Mouse (Mus musculus): Measurements from ENCODE around the gene Gm16181.
A peak's percentile ranks its signal among the peaks of the same experiment; 100 is the strongest.
"Not testable (repeated sequence)": the region's sequence is repeated elsewhere in the genome, so short reads cannot be mapped to it uniquely, and the experiment has no call there.

The Gm16181 gene

GRCm38 (mm10) chr17:35232659-35233058 lies 12.0 kb downstream of the Gm16181 start:
- DNase-seq (ENCODE audit: low spot score in 2 of 2) = no peak

- no peak for DNase-seq (ENCODE audit: low spot score in 2 of 2)
Measured at GRCm38 (mm10) chr17:35233114-35233980, 12.7 kb downstream of the Gm16181 start, which contains the start of gene Atp6v1g2. Gene Atp6v1g2 (plus strand): TSS chr17:35233660.

GRCm38 (mm10) chr17:35234090-35234489 lies 13.5 kb downstream of the Gm16181 start:
- DNase-seq (ENCODE audit: low spot score in 2 of 2) = not testable (repeated sequence)

GRCm38 (mm10) chr17:35234903-35235302 lies 14.3 kb downstream of the Gm16181 start:
- peak in 1 of 2 experiments; percentile 43 for DNase-seq (ENCODE audit: low spot score in 2 of 2)

DNA sequence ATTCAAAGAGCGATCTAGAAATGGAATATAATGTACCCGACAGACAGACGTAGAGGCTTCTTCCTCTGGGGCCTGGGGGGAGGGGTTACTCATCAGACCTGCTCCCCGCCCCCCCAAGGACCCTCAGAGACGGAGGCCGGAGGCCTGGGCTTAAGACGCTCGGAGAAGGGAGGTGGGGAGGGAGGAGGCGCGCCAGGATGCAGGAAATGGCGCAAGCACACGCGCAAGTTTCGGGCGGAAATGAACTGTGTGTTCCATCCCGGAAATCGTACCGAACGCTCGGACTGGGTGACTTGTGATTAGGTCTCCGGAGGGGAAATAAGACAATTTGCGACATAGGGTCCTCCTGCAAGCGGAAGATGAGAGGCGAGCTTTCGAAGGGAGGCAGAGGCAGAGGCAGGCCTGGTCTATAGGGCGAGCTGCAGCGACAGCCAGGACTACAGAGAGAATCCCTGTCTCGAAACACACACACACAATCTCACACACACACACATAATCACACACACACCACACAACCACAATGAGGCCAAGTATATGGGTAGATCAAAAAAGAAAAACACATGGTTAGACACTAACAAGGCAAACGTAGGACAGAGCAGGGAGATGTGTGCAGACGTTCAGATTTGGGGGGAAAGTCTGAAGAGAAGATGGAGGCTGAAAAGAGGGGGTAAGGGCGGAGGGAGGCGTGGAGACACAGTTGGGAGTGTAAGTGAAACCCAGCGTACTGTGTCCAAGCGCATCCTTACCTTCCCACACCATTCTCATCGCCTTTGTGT lies 15.2 kb downstream of the Gm16181 start, which contains the start of gene Nfkbil1:
TSS of gene Nfkbil1 (minus strand) at position 179 of the 776 bp plus-strand sequence.
- peak; percentile 88 to 90 for DNase-seq (ENCODE audit: low spot score in 2 of 2)

DNA sequence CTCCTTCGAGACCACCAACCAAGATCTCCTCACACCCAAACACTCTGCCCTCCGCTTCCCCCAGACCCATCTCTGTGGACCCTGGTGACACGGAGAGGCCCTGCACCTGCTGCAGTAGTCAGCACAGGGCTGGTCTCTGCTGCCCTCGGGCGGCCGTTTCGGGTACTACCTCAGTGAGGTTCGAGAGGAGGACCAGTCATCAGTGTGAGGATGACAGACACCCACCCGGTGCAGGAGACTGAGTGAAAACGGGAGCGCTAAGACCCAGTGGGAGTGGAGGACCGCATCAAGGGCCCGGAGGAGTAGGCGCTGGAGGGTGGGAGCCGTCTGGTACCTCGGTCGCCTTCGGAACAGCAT lies 15.7 kb downstream of the Gm16181 start:
- peak; percentile 87 to 98 for DNase-seq (ENCODE audit: low spot score in 2 of 2)

DNA sequence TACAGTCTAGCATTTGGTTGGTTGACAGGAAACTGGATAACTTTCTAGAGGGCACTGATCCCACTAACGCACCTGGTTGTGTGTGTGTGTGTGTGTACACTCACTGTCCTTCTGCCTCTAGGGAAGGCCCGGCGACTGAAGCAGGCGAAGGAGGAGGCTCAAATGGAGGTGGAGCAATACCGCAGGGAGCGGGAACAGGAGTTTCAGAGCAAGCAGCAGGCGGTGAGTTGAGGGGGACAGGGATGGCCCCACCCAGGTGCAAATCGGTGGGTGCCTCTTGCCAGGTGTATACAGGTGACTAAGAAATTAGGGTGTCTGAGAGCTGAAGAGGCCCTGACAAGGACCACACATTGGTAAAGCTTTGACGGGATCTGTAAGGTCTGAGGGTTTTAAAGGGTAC lies 16.4 kb downstream of the Gm16181 start:
- DNase-seq (ENCODE audit: low spot score in 2 of 2) = no peak

DNA sequence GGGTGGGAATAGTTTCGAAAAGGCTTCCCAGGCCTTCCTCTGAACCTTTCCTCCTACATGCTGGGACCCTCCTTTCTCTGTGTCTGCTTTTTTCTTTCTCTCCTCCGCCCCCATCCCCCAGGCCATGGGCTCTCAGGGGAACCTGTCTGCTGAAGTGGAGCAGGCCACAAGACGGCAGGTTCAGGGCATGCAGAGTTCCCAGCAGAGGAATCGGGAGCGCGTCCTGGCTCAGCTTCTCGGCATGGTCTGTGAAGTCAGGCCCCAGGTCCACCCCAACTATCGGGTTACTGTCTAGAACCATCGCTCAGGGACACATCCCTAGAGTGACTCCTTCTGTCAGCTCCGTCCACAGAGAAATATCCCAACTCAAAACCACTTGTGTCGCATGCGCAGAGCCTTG lies 16.9 kb downstream of the Gm16181 start:
- no peak for DNase-seq (ENCODE audit: low spot score in 2 of 2)

DNA sequence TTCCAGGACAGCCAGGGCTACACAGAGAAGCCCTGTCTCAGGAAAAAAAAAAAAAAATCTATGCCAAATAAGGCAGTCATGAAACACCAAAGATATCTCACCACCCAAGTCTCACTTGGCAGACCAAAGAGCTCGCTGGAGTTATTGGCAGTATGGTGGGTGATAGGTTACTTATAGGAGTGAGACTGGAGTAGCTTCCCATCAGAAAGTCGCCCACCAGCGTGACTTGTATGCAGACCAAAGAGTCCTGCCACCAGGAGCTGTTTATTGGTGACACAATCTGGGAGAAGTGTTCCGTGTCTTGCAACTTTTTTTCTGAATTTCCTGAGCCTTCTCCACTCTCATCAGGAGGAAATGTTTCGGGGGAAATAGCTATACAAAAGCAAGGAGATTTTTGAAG lies 19.1 kb downstream of the Gm16181 start:
- no peak for DNase-seq (ENCODE audit: low spot score in 2 of 2)

DNA sequence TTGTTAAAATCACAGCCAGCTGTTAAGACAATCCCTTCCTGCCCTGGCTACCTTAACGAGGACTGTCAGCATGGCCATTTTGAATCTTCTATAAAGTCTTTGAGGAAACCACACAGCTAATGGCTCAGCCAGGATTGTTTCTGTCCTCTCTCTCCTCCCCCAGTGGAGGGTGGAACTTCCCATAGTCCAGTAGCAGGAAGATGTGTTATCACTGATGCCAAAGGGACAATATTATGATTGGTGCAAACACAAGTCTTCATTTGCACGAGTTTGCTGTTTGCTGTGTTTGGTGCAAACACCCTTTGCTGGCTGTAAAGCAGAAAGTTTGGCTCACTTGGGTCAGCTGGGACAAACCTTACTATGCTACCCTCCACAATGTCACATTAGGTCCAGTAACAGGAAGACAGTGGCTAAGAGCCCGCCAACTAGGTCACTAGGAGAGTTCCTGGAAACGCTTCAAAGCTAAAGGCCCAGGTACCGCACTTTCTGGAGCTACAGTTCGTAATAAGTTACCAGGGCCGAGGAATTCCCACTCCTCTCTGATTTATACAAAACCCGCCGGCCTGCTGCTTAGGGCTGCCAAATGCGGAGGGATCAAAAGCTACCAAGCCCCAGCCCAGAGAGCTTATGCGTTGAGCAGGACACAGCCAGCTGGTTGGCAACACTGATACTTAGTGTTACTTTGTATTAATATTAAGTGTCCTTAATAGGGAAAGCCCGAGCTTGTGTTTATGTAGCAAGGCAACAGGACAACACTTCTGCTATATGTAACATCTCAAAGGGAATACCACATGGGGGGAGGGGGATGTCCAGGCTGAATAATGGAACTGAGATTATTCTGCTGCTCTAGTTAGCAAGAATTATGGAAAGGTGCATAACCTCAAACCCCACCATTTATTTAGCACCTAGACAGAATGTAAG lies 20.0 kb downstream of the Gm16181 start:
- no peak for DNase-seq (ENCODE audit: low spot score in 2 of 2)

- DNase-seq (ENCODE audit: low spot score in 2 of 2) = peak; percentile 95 to 97
Measured at GRCm38 (mm10) chr17:35241305-35242014, 20.8 kb downstream of the Gm16181 start, which contains the start of gene Ddx39b. Gene Ddx39b (plus strand): TSS chr17:35241746.

DNA sequence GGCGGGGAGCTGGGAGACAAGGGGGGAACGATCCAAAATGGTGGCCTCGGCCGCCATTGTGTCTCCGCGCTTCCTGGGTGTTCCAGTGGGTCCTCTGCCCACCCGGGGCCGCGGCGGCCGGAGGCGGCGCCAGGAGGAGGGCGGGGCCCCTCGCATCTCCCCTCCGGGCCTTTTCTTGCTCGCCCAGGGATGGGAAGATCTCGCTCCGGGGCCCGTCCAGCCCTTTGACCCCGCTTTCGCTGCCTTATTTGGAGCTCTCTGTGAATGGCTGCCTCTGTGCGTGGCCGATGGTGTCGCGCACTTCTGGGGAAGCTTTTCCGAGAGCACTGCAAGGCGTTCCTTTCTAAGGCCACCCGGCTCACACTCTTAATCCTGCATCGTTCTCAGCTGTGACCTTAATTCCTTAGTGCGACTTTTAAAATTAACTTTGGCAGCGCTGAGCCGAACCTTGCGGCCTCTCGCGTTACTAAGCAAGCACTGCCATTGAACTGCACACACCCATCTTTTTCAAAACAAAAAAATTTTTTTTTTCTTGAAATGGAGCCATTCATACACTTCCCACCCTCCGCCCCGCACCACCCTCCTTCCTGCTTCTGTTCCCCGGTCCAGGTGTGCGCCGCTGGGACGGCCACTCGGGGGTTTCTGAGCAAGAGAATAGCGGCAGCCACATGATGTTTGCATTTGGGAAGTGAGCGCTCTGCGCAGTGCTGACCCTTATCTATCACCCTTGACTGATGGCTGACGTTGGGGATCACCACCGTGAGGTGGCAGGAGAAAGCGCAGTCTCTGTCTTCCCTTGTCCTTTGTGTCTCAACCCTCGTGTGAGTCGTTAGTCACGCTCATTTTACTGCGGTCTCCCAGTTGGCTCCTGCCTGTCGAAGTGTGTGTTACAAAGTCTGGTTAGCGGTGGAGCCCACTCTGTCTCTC lies 21.6 kb downstream of the Gm16181 start:
- peak in 1 of 2 experiments; percentile 41 for DNase-seq (ENCODE audit: low spot score in 2 of 2)

GRCm38 (mm10) chr17:35243086-35243485 lies 22.5 kb downstream of the Gm16181 start:
- DNase-seq (ENCODE audit: low spot score in 2 of 2) = peak in 1 of 2 experiments; percentile 60

GRCm38 (mm10) chr17:35244999-35245398 lies 24.4 kb downstream of the Gm16181 start:
- no peak for DNase-seq (ENCODE audit: low spot score in 2 of 2)

- no peak for DNase-seq (ENCODE audit: low spot score in 2 of 2)
Measured at GRCm38 (mm10) chr17:35245731-35246623, 25.3 kb downstream of the Gm16181 start.

DNA sequence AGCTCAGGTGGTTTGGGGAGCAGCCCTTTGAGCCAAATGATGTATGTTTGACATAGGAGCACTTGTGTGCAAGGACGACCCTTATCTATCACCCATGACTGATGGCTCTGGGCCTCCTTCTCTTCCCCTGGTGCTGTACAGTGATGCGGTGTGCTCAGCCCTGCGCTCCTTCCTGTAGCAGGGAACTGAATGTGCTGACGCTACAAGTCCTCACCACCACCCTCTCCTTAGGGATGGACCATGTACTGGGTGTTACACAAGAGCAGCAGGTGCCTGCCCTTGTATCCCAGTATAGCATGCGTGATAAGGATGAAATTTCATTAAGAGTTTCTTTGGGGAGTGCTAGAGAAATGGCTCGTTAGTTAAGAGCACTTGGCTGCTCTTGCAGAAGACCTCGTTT lies 26.5 kb downstream of the Gm16181 start:
- DNase-seq (ENCODE audit: low spot score in 2 of 2) = no peak

DNA sequence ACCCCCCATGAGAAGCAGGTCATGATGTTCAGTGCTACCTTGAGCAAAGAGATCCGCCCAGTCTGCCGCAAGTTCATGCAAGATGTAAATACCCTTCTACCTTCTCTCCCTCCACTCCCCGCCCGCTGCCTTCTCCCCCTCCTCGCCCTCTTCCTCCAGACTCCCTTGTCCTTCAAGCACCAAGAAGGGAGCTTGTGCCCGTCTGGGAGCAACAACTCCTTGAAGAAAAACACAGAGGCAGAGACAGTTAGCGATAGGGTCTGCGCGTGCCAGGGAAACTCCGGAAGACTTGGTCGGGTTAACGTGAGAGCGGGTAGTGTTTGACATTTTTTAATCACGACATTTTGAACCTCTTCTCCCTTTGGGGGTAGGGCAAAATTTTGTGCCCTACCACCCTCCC lies 28.4 kb downstream of the Gm16181 start:
- no peak for DNase-seq (ENCODE audit: low spot score in 2 of 2)

DNA sequence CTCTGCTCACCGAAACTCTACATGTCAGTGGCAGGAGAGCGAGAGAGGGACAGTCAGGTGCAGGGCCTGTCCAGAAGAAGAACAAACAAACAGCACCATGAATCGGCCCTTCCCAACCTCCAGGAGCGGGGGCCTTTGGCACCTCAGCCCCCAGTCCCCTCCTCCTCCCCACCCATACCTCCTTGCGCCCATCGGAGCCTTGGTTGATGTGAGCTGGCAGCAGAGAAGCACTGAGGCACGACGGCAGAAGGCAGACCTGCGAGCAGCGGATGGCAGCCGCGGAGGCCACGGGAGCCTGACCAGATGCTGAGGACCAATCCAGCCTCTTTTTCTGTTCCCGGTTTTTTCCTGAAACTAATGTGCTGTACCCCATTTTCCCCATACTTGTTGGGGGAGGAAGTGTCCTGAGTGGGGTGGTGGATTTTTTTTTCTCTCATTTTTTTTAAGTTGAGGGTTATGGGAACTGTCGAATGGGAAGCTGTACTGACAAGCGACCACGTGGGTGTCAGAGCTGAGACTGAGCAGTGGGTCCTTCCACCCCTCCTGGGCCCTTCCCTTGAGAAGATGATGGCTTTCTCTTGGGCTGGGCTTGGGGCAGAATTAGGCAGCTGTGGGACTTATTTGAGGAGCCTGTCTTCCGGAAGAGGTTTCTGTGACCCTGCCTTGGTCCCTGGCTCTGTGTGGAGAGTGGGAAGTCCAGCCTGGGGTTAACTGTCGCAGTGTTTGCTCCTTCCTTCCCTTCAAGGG lies 29.0 kb downstream of the Gm16181 start:
- no peak for DNase-seq (ENCODE audit: low spot score in 2 of 2)

Measured in urinary bladder, postnatal 4 days (tissue).